Mouse (Mus musculus): ENCODE data around the gene Zfp976. TPM values are rescaled to one million over a fixed set of nuclear protein-coding genes. Genes with fewer than 3 reads are reported as not detected.
"Not testable (repeated sequence)": the region's sequence is repeated elsewhere in the genome, so short reads cannot be mapped to it uniquely, and the experiment has no call there.

Zfp976 gene
- total RNA-seq (2012; rRNA removed), result not detected in 2 replicates
- polyA plus RNA-seq (2012; ENCODE audit: insufficient read depth in 1 of 2, insufficient read length in 2 of 2, low read depth in 1 of 2, low replicate concordance in 2 of 2, missing spikeins in 1 of 2), result not detected

DNA sequence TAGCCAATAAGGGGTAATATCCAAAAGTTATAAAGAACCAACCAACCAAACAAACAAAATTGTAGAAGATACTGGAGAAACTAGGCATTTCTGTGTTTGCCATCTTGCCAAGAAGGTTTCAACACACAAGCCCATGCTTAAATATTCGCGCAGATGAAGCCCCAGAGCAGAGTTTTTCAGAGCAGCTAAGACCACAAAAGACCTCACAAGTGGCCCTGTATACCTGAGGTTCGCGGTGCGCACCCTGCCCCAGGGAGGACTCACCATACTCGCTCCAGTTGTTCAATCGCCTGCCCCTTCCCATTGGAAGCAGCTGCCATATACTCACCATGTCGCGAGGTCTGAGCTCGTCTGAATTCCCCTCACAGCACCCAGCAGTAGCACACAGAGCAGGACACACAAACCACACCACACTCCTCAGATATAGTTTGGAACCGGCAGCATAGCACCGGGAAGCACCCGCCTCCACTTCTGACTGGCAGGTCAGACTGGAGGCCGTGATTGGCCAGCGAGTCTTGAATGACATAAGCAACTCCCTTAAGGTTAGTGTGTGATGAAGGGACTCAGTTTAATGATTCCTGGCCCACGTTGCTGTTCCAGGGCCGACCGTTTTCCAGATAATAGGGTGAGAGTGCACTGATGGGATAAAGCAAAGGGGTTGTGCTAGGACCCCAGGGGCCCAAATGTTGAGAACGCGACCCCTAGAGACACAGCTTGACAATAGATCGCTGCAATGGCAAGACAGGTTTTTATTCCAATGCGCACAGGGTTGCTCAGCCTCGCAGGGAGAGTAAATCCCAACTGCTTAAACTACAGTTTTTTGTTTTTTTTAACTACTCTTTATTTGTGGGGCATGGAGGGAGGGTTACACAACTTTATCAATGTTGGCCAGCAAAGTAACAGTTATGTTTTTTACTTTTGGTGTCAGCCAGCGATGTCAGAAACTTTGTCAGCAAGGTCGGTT is at the start of gene Zfp976:
Gene Zfp976, minus strand, starts transcription at position 437 of the 964 bp plus-strand sequence.
- not testable (repeated sequence) for H3K9ac ChIP-seq (ENCODE audit: control insufficient read depth, low read depth, low read length, poor library complexity, severe bottlenecking); H3K27me3 ChIP-seq (ENCODE audit: control insufficient read depth in 1 of 2, insufficient read depth in 2 of 2, low read length in 2 of 2); H3K36me3 ChIP-seq (ENCODE audit: control insufficient read depth in 1 of 2, insufficient read depth in 2 of 2, low read length in 2 of 2); H3K27ac ChIP-seq (ENCODE audit: control insufficient read depth, low read depth, low read length); H3K79me2 ChIP-seq (ENCODE audit: control insufficient read depth, insufficient read depth, low read length, poor library complexity); H3K4me1 ChIP-seq (ENCODE audit: control insufficient read depth in 1 of 2, insufficient read depth in 2 of 2, low read length in 2 of 2); H3K4me3 ChIP-seq (ENCODE audit: control insufficient read depth in 1 of 2, insufficient read depth in 1 of 2, low read depth in 2 of 2, low read length in 2 of 2); H3K9me3 ChIP-seq (replicated peaks; ENCODE audit: insufficient read depth, low read length); DNase-seq (ENCODE audit: low read depth, low spot score)

DNA sequence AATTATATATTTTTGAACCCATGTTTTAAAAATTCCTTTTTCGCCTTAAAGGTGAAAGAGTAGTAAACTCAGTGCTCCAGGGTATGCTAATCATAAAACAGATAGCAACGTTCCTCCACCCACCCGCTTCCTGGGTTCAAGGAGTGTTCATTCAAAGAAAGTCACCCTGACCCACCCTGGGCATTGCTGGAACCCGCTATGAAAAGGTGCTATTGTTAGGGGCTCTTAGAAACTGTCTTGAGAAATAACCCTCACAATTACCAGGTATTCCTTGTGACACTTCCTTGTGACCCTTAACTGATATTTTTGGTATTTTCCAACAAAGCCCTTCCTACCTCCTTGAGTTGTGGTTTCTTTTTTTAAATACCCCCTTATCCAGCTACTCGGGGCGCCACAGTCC is 37.7 kb upstream of the Zfp976 start:
- not testable (repeated sequence) for H3K36me3 ChIP-seq (ENCODE audit: control insufficient read depth in 1 of 2, insufficient read depth in 2 of 2, low read length in 2 of 2); H3K9me3 ChIP-seq (replicated peaks; ENCODE audit: insufficient read depth, low read length); H3K9ac ChIP-seq (ENCODE audit: control insufficient read depth, low read depth, low read length, poor library complexity, severe bottlenecking); H3K27ac ChIP-seq (ENCODE audit: control insufficient read depth, low read depth, low read length); H3K4me1 ChIP-seq (ENCODE audit: control insufficient read depth in 1 of 2, insufficient read depth in 2 of 2, low read length in 2 of 2); DNase-seq (ENCODE audit: low read depth, low spot score); H3K79me2 ChIP-seq (ENCODE audit: control insufficient read depth, insufficient read depth, low read length, poor library complexity); H3K4me3 ChIP-seq (ENCODE audit: control insufficient read depth in 1 of 2, insufficient read depth in 1 of 2, low read depth in 2 of 2, low read length in 2 of 2); H3K27me3 ChIP-seq (ENCODE audit: control insufficient read depth in 1 of 2, insufficient read depth in 2 of 2, low read length in 2 of 2)

DNA sequence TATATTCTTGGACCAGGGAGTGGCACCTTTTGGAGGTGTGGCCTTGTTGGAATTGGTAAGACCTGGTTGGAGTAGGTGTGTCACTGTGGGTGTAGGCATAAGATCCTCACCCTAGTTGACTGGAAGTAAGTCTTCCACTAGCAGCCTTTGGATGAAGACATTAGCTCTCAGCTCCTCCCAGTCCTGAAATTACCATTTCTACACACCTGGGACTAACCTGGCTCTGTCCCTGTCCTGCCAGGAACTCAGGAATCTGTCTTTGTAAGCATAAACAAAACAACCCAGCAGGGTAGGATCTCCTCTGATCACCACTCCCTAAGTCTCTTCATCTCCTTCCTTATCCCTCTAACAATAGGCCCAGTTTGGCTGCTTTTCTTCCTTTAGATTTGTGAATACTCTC is 37.3 kb upstream of the Zfp976 start:
- not testable (repeated sequence) for H3K9me3 ChIP-seq (replicated peaks; ENCODE audit: insufficient read depth, low read length); H3K27ac ChIP-seq (ENCODE audit: control insufficient read depth, low read depth, low read length); H3K79me2 ChIP-seq (ENCODE audit: control insufficient read depth, insufficient read depth, low read length, poor library complexity); H3K9ac ChIP-seq (ENCODE audit: control insufficient read depth, low read depth, low read length, poor library complexity, severe bottlenecking); H3K27me3 ChIP-seq (ENCODE audit: control insufficient read depth in 1 of 2, insufficient read depth in 2 of 2, low read length in 2 of 2); DNase-seq (ENCODE audit: low read depth, low spot score); H3K4me1 ChIP-seq (ENCODE audit: control insufficient read depth in 1 of 2, insufficient read depth in 2 of 2, low read length in 2 of 2); H3K4me3 ChIP-seq (ENCODE audit: control insufficient read depth in 1 of 2, insufficient read depth in 1 of 2, low read depth in 2 of 2, low read length in 2 of 2); H3K36me3 ChIP-seq (ENCODE audit: control insufficient read depth in 1 of 2, insufficient read depth in 2 of 2, low read length in 2 of 2)

DNA sequence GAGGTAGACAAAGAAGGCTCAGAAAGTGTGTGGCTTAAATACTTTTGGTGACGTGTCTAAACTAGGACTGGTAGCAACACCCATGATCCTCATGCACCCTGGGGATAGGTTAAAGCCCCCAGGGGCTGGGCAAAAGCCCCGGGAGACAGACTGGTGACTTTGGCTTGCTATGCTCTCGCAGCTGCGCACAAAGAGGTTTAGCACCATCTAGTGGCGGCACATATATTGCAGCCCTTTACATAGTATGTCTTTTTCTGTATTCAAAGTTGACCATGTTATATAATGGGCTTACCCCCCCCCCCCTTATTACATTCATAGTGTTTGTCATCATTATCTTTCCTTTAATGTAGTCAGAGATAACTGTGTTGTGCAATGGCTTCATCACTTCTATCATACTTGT is 17.8 kb upstream of the Zfp976 start:
- H3K36me3 ChIP-seq (ENCODE audit: control insufficient read depth in 1 of 2, insufficient read depth in 2 of 2, low read length in 2 of 2); H3K4me3 ChIP-seq (ENCODE audit: control insufficient read depth in 1 of 2, insufficient read depth in 1 of 2, low read depth in 2 of 2, low read length in 2 of 2); H3K27ac ChIP-seq (ENCODE audit: control insufficient read depth, low read depth, low read length); H3K9ac ChIP-seq (ENCODE audit: control insufficient read depth, low read depth, low read length, poor library complexity, severe bottlenecking); H3K9me3 ChIP-seq (replicated peaks; ENCODE audit: insufficient read depth, low read length); H3K27me3 ChIP-seq (ENCODE audit: control insufficient read depth in 1 of 2, insufficient read depth in 2 of 2, low read length in 2 of 2); H3K79me2 ChIP-seq (ENCODE audit: control insufficient read depth, insufficient read depth, low read length, poor library complexity); H3K4me1 ChIP-seq (ENCODE audit: control insufficient read depth in 1 of 2, insufficient read depth in 2 of 2, low read length in 2 of 2): not testable (repeated sequence)
- peak; percentile 14 for DNase-seq (ENCODE audit: low read depth, low spot score)
- TF ChIP-seq RAD21 (IDR thresholded peaks at IDR 0.05; ENCODE audit: low read depth, low read length) (peak; percentile 26), SMC3 (IDR thresholded peaks at IDR 0.05; ENCODE audit: low read depth, low read length) (peak; percentile 19; the same call in 1 of the 2 replicates), CTCF (IDR thresholded peaks at IDR 0.05 in 2 of 3, conservative IDR thresholded peaks at IDR 0.05 in 1 of 3; ENCODE audit: control insufficient read depth in 1 of 3, insufficient read depth in 1 of 3, low read depth in 2 of 3, low read length in 3 of 3, poor library complexity in 1 of 3, severe bottlenecking in 1 of 3) (peak in 2 of 3 experiments; percentile 18 to 31; a peak in 4 of 6 replicates)

DNA sequence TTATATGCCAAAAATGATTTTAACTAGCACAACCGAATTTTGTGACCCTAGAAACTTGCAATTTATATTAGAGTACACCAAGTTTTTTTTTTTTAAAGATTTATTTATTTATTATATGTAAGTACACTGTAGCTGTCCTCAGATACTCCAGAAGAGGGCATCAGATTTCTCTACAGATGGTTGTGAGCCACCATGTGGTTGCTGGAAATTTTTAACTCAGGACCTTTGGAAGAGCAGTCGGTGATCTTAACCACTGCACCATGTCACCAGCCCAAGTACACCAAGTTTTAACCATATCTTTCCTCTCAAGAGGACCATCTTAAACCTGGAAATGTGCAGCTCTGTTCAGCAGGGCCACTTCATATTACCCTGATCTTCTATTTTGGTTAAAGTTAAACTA is 12.8 kb upstream of the Zfp976 start:
- H3K27ac ChIP-seq (ENCODE audit: control insufficient read depth, low read depth, low read length); H3K9me3 ChIP-seq (replicated peaks; ENCODE audit: insufficient read depth, low read length); H3K4me3 ChIP-seq (ENCODE audit: control insufficient read depth in 1 of 2, insufficient read depth in 1 of 2, low read depth in 2 of 2, low read length in 2 of 2); H3K4me1 ChIP-seq (ENCODE audit: control insufficient read depth in 1 of 2, insufficient read depth in 2 of 2, low read length in 2 of 2); H3K9ac ChIP-seq (ENCODE audit: control insufficient read depth, low read depth, low read length, poor library complexity, severe bottlenecking); H3K27me3 ChIP-seq (ENCODE audit: control insufficient read depth in 1 of 2, insufficient read depth in 2 of 2, low read length in 2 of 2); H3K36me3 ChIP-seq (ENCODE audit: control insufficient read depth in 1 of 2, insufficient read depth in 2 of 2, low read length in 2 of 2); DNase-seq (ENCODE audit: low read depth, low spot score); H3K79me2 ChIP-seq (ENCODE audit: control insufficient read depth, insufficient read depth, low read length, poor library complexity): not testable (repeated sequence)

DNA sequence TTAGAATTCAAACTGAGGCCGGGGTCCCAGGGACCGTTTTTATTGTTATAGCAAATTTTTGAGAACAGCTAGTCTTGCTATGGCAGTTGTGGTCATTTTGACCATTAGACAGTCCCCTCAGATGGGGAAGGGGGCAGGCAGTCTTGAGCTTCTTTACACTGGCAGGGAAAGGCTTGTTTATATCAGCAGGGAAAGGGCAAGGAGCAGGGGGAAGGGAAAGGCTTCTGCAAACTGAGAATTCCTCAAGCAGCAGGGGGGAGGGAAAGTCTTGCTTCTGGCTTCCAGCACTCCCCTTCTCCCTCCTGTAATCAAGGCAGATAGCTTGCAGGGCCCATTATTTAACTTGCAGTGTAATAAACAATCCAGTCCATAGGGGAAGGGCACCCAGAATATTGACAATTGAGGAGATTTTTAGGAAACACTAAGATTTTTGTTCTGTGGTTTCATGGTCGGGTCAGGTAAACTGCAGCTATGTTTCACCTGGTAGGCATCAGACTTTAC is 782 bp upstream of the Zfp976 start:
- not testable (repeated sequence) for H3K27ac ChIP-seq (ENCODE audit: control insufficient read depth, low read depth, low read length); H3K27me3 ChIP-seq (ENCODE audit: control insufficient read depth in 1 of 2, insufficient read depth in 2 of 2, low read length in 2 of 2); H3K79me2 ChIP-seq (ENCODE audit: control insufficient read depth, insufficient read depth, low read length, poor library complexity); H3K4me3 ChIP-seq (ENCODE audit: control insufficient read depth in 1 of 2, insufficient read depth in 1 of 2, low read depth in 2 of 2, low read length in 2 of 2); DNase-seq (ENCODE audit: low read depth, low spot score); H3K36me3 ChIP-seq (ENCODE audit: control insufficient read depth in 1 of 2, insufficient read depth in 2 of 2, low read length in 2 of 2); H3K9ac ChIP-seq (ENCODE audit: control insufficient read depth, low read depth, low read length, poor library complexity, severe bottlenecking); H3K9me3 ChIP-seq (replicated peaks; ENCODE audit: insufficient read depth, low read length); H3K4me1 ChIP-seq (ENCODE audit: control insufficient read depth in 1 of 2, insufficient read depth in 2 of 2, low read length in 2 of 2)
